Mouse (Mus musculus): ENCODE data around the gene Pmvk. TPM values are rescaled to one million over a fixed set of nuclear protein-coding genes. Genes with fewer than 3 reads are reported as not detected.

Pmvk gene
- polyA plus RNA-seq, 1 experiment from 2014 or later: 117 TPM

DNA sequence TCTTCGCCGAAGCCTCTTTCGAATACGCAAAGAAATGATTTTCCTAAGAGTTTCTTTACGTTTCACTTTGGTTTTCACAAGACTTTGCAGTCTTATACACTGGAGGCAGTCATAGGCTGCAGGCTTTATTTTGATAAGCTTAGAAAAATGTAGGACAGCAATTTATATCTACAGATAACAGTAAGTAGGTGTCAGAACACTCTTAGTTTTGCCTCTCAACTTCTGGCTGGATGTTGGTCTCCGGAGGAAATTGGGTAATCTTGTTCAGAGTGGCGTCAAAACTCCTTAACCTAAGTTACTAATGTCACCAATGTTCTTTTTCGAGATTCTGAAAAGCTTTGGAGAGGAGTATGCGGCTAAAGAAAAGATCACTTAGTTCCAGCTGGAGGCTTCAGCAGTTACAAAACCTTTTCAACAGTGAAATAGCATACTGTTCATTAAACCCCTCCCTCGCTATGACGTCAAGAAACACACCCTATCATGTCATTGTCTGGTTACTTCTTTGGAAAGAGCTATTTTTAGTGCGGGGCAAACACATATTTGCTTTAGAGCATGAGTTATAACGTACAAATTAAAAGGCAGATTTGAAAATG lies 4.1 kb downstream of the Pmvk start:
- peak overlapping the region; percentile 57 for H3K4me2 ChIP-seq (replicated peaks)
- WGBS: 48% methylated on average over 13 of the region's 13 CpGs
- H3K9me3 ChIP-seq (ENCODE audit: control insufficient read depth, low read length): no peaks in the 10 kb centered on the region
- H3K9ac ChIP-seq: 0 out of 2 replicates have a peak overlapping the region, but pooled peaks have one; percentile 32
- ATAC-seq (ENCODE audit: low FRiP score): peak; percentile 33; the same call in 1 of the 2 replicates
- peak overlapping the region; percentile 70 for H3K4me3 ChIP-seq (replicated peaks; ENCODE audit: low read length)
- no peaks in the 10 kb centered on the region for H3K27me3 ChIP-seq (ENCODE audit: control insufficient read depth, insufficient read depth, low read length)
- peaks cover 3% of the 10 kb centered on the region; the same call in 1 of the 2 replicates for H3K4me1 ChIP-seq (replicated peaks; ENCODE audit: control insufficient read depth, insufficient read depth, low read length)
- no peak for DNase-seq (ENCODE audit: low spot score)
- H3K36me3 ChIP-seq (replicated peaks; ENCODE audit: control insufficient read depth, insufficient read depth): no peaks in the 10 kb centered on the region
- H3K27ac ChIP-seq: peak overlapping the region; percentile 94

DNA sequence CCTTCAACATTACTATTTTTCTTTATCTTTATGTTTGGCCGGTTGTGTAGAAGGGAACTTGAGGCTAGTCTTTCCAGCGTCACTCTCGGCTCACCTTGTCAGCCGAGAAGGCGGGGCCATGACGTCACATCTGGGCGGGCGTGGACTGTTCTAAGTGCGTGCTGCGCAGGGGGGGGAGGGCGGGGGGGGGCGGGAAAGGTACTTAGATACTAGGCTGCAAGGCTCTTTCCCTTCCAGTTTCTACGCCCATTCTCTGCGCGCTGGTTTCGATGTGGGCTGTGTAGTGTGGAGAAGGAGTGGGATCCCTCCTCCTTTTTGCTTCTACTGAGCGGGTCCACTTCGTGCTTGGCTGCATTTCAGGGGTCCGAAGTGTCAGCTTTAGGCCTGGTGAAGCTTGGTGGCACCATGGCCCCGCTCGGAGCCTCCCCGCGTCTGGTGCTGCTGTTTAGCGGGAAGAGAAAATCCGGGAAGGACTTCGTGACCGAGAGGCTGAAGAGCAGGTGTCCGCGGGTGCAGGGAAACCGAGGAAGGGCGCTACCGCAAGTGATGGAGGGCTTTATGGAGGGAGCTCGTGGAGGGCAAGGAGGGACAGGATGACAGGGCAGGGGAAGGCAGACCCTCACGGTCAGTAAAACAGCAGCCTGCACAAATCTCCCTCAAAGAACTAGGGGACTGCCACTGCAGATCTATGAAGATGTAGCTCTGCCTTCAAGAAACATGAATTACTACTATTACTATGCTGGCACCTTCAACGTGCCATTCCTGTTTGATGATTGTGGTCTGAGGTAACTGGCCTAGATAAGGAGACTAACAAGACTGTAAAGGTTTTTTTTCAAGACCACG lies 4.8 kb downstream of the Pmvk start:
- 1% methylated on average over 34 of the region's 36 CpGs for WGBS
- Histone ChIP-seq H3K27me3 (ENCODE audit: control insufficient read depth, insufficient read depth, low read length) (no peaks in the 10 kb centered on the region), H3K36me3 (replicated peaks; ENCODE audit: control insufficient read depth, insufficient read depth) (no peaks in the 10 kb centered on the region), H3K4me2 (replicated peaks) (peak overlapping the region; percentile 57), H3K9me3 (ENCODE audit: control insufficient read depth, low read length) (no peaks in the 10 kb centered on the region), H3K9ac (peak overlapping the region; percentile 95), H3K27ac (peak overlapping the region; percentile 94), H3K4me1 (replicated peaks; ENCODE audit: control insufficient read depth, insufficient read depth, low read length) (peaks cover 3% of the 10 kb centered on the region; the same call in 1 of the 2 replicates), H3K4me3 (replicated peaks; ENCODE audit: low read length) (peak overlapping the region; percentile 70)
- ATAC-seq (ENCODE audit: low FRiP score) (peak; percentile 91), DNase-seq (ENCODE audit: low spot score) (peak; percentile 94)

DNA sequence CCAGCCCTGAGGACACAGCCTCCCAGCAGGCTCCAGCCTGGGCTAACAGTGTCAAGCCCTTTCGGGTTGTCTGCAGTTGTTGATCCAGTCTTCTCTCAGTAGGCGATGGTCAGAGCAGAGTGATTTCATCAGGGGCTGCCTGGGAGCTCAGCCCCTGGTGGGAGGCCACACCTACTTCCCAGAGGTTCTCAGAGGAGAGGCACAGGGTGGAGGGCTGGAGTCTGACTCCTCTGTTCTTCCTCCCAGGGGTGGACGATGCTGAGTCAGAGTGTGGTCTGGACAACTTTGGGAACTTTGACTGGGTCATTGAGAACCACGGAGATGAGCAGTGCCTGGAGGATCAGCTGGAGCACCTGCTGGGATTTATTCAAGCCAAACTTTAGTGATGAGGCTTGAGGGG lies 13.9 kb downstream of the Pmvk start:
- H3K4me1 ChIP-seq (replicated peaks; ENCODE audit: control insufficient read depth, insufficient read depth, low read length): no peaks in the 10 kb centered on the region
- DNase-seq (ENCODE audit: low spot score): no peak
- H3K27ac ChIP-seq: no peak overlapping the region
- peaks cover 42% of the 10 kb centered on the region for H3K36me3 ChIP-seq (replicated peaks; ENCODE audit: control insufficient read depth, insufficient read depth)
- H3K9me3 ChIP-seq (ENCODE audit: control insufficient read depth, low read length): no peaks in the 10 kb centered on the region
- WGBS: 54% methylated on average over 4 of the region's 4 CpGs
- no peaks in the 10 kb centered on the region for H3K27me3 ChIP-seq (ENCODE audit: control insufficient read depth, insufficient read depth, low read length)
- H3K4me2 ChIP-seq (replicated peaks): no peak overlapping the region
- ATAC-seq (ENCODE audit: low FRiP score): no peak
- no peak overlapping the region for H3K9ac ChIP-seq
- no peak overlapping the region for H3K4me3 ChIP-seq (replicated peaks; ENCODE audit: low read length)

DNA sequence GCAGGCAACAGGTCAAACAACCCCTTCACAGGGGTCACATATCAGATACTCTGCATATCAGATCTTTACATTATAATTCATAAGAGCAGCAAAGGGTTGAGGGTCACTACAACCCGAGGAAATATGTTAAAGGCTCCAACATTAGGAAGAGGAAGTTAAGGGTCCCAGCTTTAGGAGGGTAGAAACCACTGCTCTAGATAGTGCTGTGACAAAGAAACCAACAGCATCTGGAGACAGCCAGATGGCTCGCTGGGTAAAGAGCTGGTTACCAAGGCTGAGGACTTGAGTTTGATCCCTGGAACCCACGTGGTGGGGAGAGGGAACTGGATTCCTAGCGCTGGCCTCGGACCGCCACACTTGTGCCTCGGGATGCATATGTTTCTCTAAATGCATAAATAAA lies 17.9 kb downstream of the Pmvk start:
- H3K4me1 ChIP-seq (replicated peaks; ENCODE audit: control insufficient read depth, insufficient read depth, low read length): no peaks in the 10 kb centered on the region
- H3K27me3 ChIP-seq (ENCODE audit: control insufficient read depth, insufficient read depth, low read length): no peaks in the 10 kb centered on the region
- H3K4me2 ChIP-seq (replicated peaks): no peak overlapping the region
- ATAC-seq (ENCODE audit: low FRiP score) (no peak), DNase-seq (ENCODE audit: low spot score) (no peak)
- no peaks in the 10 kb centered on the region for H3K9me3 ChIP-seq (ENCODE audit: control insufficient read depth, low read length)
- WGBS: 87% methylated on average over 7 of the region's 7 CpGs
- H3K27ac ChIP-seq: no peak overlapping the region
- peaks cover 29% of the 10 kb centered on the region for H3K36me3 ChIP-seq (replicated peaks; ENCODE audit: control insufficient read depth, insufficient read depth)
- no peak overlapping the region for H3K9ac ChIP-seq
- H3K4me3 ChIP-seq (replicated peaks; ENCODE audit: low read length): no peak overlapping the region

DNA sequence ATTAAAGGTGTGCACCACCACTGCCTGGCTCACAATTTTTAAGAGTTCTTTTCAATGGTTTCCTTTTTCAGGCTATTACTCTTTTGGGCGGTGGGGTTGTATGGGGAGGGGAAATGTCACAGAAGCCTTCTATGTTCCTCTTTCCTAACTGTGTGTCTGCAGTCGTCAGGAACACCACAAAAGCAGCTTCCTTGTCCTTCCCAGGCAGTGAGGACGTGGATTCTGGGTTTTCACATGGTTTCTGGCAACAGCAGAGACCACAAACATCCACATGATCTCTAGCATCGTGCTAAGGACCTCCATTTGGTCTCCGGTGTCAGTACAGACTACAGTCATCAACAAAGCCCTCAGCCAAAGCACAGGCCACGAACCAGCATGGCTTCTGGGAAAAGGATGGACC lies 19.5 kb downstream of the Pmvk start:
- DNase-seq (ENCODE audit: low spot score): no peak
- 90% methylated on average over 6 of the region's 6 CpGs for WGBS
- peaks cover 14% of the 10 kb centered on the region for H3K36me3 ChIP-seq (replicated peaks; ENCODE audit: control insufficient read depth, insufficient read depth)
- H3K4me2 ChIP-seq (replicated peaks): no peak overlapping the region
- H3K9me3 ChIP-seq (ENCODE audit: control insufficient read depth, low read length): no peaks in the 10 kb centered on the region
- ATAC-seq (ENCODE audit: low FRiP score): no peak
- no peak overlapping the region for H3K27ac ChIP-seq
- no peaks in the 10 kb centered on the region for H3K27me3 ChIP-seq (ENCODE audit: control insufficient read depth, insufficient read depth, low read length)
- H3K4me3 ChIP-seq (replicated peaks; ENCODE audit: low read length): no peak overlapping the region
- no peak overlapping the region for H3K9ac ChIP-seq
- no peaks in the 10 kb centered on the region for H3K4me1 ChIP-seq (replicated peaks; ENCODE audit: control insufficient read depth, insufficient read depth, low read length)

- WGBS: 88% methylated on average over 6 of the region's 6 CpGs
- no peak overlapping the region for H3K4me2 ChIP-seq (replicated peaks)
- no peaks in the 10 kb centered on the region for H3K9me3 ChIP-seq (ENCODE audit: control insufficient read depth, low read length)
- no peaks in the 10 kb centered on the region for H3K36me3 ChIP-seq (replicated peaks; ENCODE audit: control insufficient read depth, insufficient read depth)
- DNase-seq (ENCODE audit: low spot score): no peak
- no peak overlapping the region for H3K27ac ChIP-seq
- no peak overlapping the region for H3K9ac ChIP-seq
- no peak overlapping the region for H3K4me3 ChIP-seq (replicated peaks; ENCODE audit: low read length)
- H3K27me3 ChIP-seq (ENCODE audit: control insufficient read depth, insufficient read depth, low read length): no peaks in the 10 kb centered on the region
- no peak for ATAC-seq (ENCODE audit: low FRiP score)
- no peaks in the 10 kb centered on the region for H3K4me1 ChIP-seq (replicated peaks; ENCODE audit: control insufficient read depth, insufficient read depth, low read length)
Measured at GRCm38 (mm10) chr3:89479055-89479454, 24.7 kb downstream of the Pmvk start.

- no peak overlapping the region for H3K4me2 ChIP-seq (replicated peaks)
- no peak overlapping the region for H3K4me3 ChIP-seq (replicated peaks; ENCODE audit: low read length)
- no peaks in the 10 kb centered on the region for H3K9me3 ChIP-seq (ENCODE audit: control insufficient read depth, low read length)
- 43% methylated on average over 2 of the region's 2 CpGs for WGBS
- H3K27me3 ChIP-seq (ENCODE audit: control insufficient read depth, insufficient read depth, low read length): no peaks in the 10 kb centered on the region
- H3K27ac ChIP-seq: no peak overlapping the region
- ATAC-seq (ENCODE audit: low FRiP score) (no peak), DNase-seq (ENCODE audit: low spot score) (no peak)
- no peaks in the 10 kb centered on the region for H3K36me3 ChIP-seq (replicated peaks; ENCODE audit: control insufficient read depth, insufficient read depth)
- no peak overlapping the region for H3K9ac ChIP-seq
- no peaks in the 10 kb centered on the region for H3K4me1 ChIP-seq (replicated peaks; ENCODE audit: control insufficient read depth, insufficient read depth, low read length)
Measured at GRCm38 (mm10) chr3:89481488-89481887, 27.1 kb downstream of the Pmvk start.

GRCm38 (mm10) chr3:89482249-89482648 lies 27.9 kb downstream of the Pmvk start:
- Histone ChIP-seq H3K4me3 (replicated peaks; ENCODE audit: low read length) (no peak overlapping the region), H3K9me3 (ENCODE audit: control insufficient read depth, low read length) (no peaks in the 10 kb centered on the region), H3K9ac (no peak overlapping the region), H3K27ac (no peak overlapping the region), H3K4me2 (replicated peaks) (no peak overlapping the region), H3K4me1 (replicated peaks; ENCODE audit: control insufficient read depth, insufficient read depth, low read length) (no peaks in the 10 kb centered on the region), H3K27me3 (ENCODE audit: control insufficient read depth, insufficient read depth, low read length) (no peaks in the 10 kb centered on the region), H3K36me3 (replicated peaks; ENCODE audit: control insufficient read depth, insufficient read depth) (no peaks in the 10 kb centered on the region)
- ATAC-seq (ENCODE audit: low FRiP score) (no peak), DNase-seq (ENCODE audit: low spot score) (no peak)
- 91% methylated on average over 5 of the region's 5 CpGs for WGBS

DNA sequence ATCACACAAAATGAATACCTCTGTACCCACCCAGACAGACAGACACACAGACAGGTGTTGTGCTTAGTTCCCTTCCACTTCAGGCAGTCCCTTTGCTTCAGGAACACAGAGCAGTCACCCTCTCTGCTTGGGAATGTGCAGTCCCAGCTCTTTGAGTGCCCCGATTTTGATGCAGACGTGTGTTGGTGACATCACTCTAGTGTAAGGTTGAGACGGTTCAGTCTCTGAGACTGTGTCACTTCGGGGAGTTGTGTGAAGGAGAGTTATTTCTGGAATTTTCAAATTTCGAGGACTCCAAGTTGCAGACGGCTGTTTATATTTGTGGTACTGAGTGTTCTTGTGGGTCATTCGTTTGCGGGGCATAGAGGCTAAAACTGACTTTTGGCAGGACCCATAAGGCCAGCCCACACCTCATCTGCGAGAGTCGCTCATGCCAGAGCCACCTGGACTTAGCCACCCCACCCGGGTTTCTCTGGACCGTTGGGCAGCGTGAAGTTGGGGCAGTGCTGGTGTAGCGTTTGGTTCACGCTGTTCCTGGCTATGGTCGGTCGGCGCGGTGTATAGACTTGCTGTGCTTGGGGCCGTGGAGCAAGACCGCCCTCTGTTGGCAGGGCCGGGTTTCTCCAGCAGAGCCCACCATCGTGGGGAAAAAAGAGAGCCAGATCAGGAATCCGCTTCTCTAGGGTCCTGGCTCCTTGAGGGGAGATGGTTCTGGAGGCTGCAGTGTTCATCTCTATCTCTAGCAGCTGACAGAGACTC lies 30.6 kb downstream of the Pmvk start:
- peak; percentile 43; the same call in 1 of the 2 replicates for ATAC-seq (ENCODE audit: low FRiP score)
- no peak overlapping the region for H3K4me3 ChIP-seq (replicated peaks; ENCODE audit: low read length)
- no peak overlapping the region for H3K27ac ChIP-seq
- no peaks in the 10 kb centered on the region for H3K4me1 ChIP-seq (replicated peaks; ENCODE audit: control insufficient read depth, insufficient read depth, low read length)
- no peak overlapping the region for H3K9ac ChIP-seq
- H3K4me2 ChIP-seq (replicated peaks): no peak overlapping the region
- DNase-seq (ENCODE audit: low spot score): peak; percentile 64
- H3K9me3 ChIP-seq (ENCODE audit: control insufficient read depth, low read length): no peaks in the 10 kb centered on the region
- no peaks in the 10 kb centered on the region for H3K27me3 ChIP-seq (ENCODE audit: control insufficient read depth, insufficient read depth, low read length)
- H3K36me3 ChIP-seq (replicated peaks; ENCODE audit: control insufficient read depth, insufficient read depth): no peaks in the 10 kb centered on the region
- 24% methylated on average over 24 of the region's 24 CpGs for WGBS

All from hindbrain, embryonic 14.5 days (tissue).